Mouse (Mus musculus): ENCODE results near the gene Olfr491. TPM values are rescaled to one million over a fixed set of nuclear protein-coding genes. Genes with fewer than 3 reads are reported as not detected.

The Olfr491 gene
- polyA plus RNA-seq (2016; fragmentation: Nextera tagmentation; extraction: Ambion mirVana), result not detected in 2 replicates

GRCm38 (mm10) chr7:108313151-108313550, at the start of gene Olfr491:
Gene Olfr491 (plus strand): TSS chr7:108313451.
- DNase-seq (ENCODE audit: low spot score), result no peak
- 60% methylated on average over 1 of the region's 1 CpGs for WGBS

DNA sequence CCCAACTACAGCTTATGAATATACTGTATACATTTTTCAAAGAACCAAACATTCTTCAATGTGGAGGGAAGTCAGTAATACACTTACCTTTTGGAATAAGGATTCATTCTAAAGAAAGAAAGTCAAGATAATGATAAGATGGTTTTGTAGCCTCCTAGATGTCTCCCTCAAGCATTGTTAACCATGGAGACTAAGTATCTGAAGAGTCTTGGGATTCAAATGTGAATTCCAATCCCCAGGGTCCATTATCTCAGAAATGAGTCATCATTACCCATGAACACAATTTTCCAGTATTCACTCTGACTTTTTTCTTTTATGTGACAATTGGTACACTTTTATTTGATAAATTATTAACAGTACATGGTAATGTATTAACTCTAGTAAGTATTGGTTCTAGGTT, 24.4 kb upstream of the Olfr491 start, which contains the start of gene Olfr490:
Gene Olfr490 (minus strand): TSS at position 101 of the 400 bp plus-strand sequence.
- no peaks in the 10 kb centered on the region for H3K27me3 ChIP-seq (ENCODE audit: low read depth, poor library complexity, severe bottlenecking)
- no peaks in the 10 kb centered on the region for H3K4me1 ChIP-seq
- H3K9me3 ChIP-seq (replicated peaks), result no peaks in the 10 kb centered on the region
- no peak within 1 kb of the TSS for H3K4me3 ChIP-seq
- no peaks in the 10 kb centered on the region for H3K36me3 ChIP-seq
- no peak for DNase-seq (ENCODE audit: low spot score)
- no peak within 1 kb of the TSS for H3K27ac ChIP-seq (replicated peaks)

More at GRCm38 (mm10) chr7:108313151-108313550, at the start of gene Olfr491:
- no peaks in the 10 kb centered on the region for H3K36me3 ChIP-seq
- H3K4me3 ChIP-seq, result no peak within 1 kb of the TSS
- H3K4me1 ChIP-seq, result no peaks in the 10 kb centered on the region
- no peak within 1 kb of the TSS for H3K27ac ChIP-seq (replicated peaks)
- no peaks in the 10 kb centered on the region for H3K27me3 ChIP-seq (ENCODE audit: low read depth, poor library complexity, severe bottlenecking)
- no peaks in the 10 kb centered on the region for H3K9me3 ChIP-seq (replicated peaks)

DNA sequence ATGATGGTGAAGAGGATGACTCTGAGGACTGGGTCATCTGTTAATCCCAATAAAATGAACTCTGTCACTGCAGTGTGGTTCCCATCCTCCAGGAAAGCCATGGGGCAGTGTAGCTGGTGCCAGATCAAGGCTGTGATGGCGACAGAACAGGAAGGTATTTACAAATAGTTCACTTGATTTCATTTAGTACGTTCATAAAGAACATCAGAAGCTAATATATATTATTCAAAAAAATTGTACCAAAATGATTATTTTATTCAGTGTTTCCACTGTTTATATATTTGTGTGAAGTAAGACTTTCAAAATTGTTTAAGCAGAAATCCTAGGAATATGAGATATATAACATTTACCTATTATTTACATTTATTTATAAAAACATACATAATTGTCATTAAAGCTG, 10.3 kb downstream of the Olfr491 start, which contains the start of gene Olfr492:
Gene Olfr492 (minus strand): TSS at position 101 of the 400 bp plus-strand sequence.
- WGBS, result 81% methylated on average over 2 of the region's 2 CpGs

GRCm38 (mm10) chr7:108346879-108347278, 33.6 kb downstream of the Olfr491 start, which contains the start of gene Olfr493:
Gene Olfr493 (minus strand): TSS chr7:108346979.
- WGBS, result 78% methylated on average over 1 of the region's 1 CpGs
- DNase-seq (ENCODE audit: low spot score), result no peak
- no peaks in the 10 kb centered on the region for H3K36me3 ChIP-seq
- H3K4me1 ChIP-seq, result no peaks in the 10 kb centered on the region
- H3K9me3 ChIP-seq (replicated peaks), result no peaks in the 10 kb centered on the region
- no peak within 1 kb of the TSS for H3K4me3 ChIP-seq
- no peak within 1 kb of the TSS for H3K27ac ChIP-seq (replicated peaks)
- no peaks in the 10 kb centered on the region for H3K27me3 ChIP-seq (ENCODE audit: low read depth, poor library complexity, severe bottlenecking)

More for the DNA sequence above, 10.3 kb downstream of the Olfr491 start, which contains the start of gene Olfr492:
- no peak for DNase-seq (ENCODE audit: low spot score)
- no peaks in the 10 kb centered on the region for H3K27me3 ChIP-seq (ENCODE audit: low read depth, poor library complexity, severe bottlenecking)
- H3K4me3 ChIP-seq, result no peak within 1 kb of the TSS
- H3K9me3 ChIP-seq (replicated peaks), result no peaks in the 10 kb centered on the region
- no peak within 1 kb of the TSS for H3K27ac ChIP-seq (replicated peaks)
- H3K4me1 ChIP-seq, result no peaks in the 10 kb centered on the region
- H3K36me3 ChIP-seq, result no peaks in the 10 kb centered on the region

- no peak for DNase-seq (ENCODE audit: low spot score)
- H3K4me1 ChIP-seq, result no peaks in the 10 kb centered on the region
- H3K4me3 ChIP-seq, result no peak within 1 kb of the TSS
- H3K27me3 ChIP-seq (ENCODE audit: low read depth, poor library complexity, severe bottlenecking), result no peaks in the 10 kb centered on the region
- H3K27ac ChIP-seq (replicated peaks), result no peak within 1 kb of the TSS
- 90% methylated on average over 3 of the region's 3 CpGs for WGBS
- no peaks in the 10 kb centered on the region for H3K9me3 ChIP-seq (replicated peaks)
- H3K36me3 ChIP-seq, result no peaks in the 10 kb centered on the region
These were observed 51.8 kb downstream of the Olfr491 start, which contains the start of gene Olfr494 for GRCm38 (mm10) chr7:108365035-108365434. Gene Olfr494 (plus strand): TSS chr7:108365335.

Other genes with a start within 250 kb of the Olfr491 start
- gene Olfr480, start 246.1 kb upstream of the Olfr491 start, polyA plus RNA-seq (2016; fragmentation: Nextera tagmentation; extraction: Ambion mirVana), result not detected in 2 replicates
- gene Olfr481, start 233.6 kb upstream of the Olfr491 start, polyA plus RNA-seq (2016; fragmentation: Nextera tagmentation; extraction: Ambion mirVana), result not detected in 2 replicates
- gene Olfr482, start 215.9 kb upstream of the Olfr491 start, polyA plus RNA-seq (2016; fragmentation: Nextera tagmentation; extraction: Ambion mirVana), result 0.05 TPM in 1 of 2 replicates, not detected in the other
- gene Olfr483, start 212.6 kb upstream of the Olfr491 start, polyA plus RNA-seq (2016; fragmentation: Nextera tagmentation; extraction: Ambion mirVana), result not detected in 2 replicates
- not detected in 2 replicates for gene Olfr484, start 186.0 kb upstream of the Olfr491 start, polyA plus RNA-seq (2016; fragmentation: Nextera tagmentation; extraction: Ambion mirVana)
- gene Olfr485, start 153.6 kb upstream of the Olfr491 start, polyA plus RNA-seq (2016; fragmentation: Nextera tagmentation; extraction: Ambion mirVana), result not detected in 2 replicates
- gene Olfr486, start 140.7 kb upstream of the Olfr491 start, polyA plus RNA-seq (2016; fragmentation: Nextera tagmentation; extraction: Ambion mirVana), result not detected in 2 replicates
- gene Olfr487, start 98.8 kb upstream of the Olfr491 start, polyA plus RNA-seq (2016; fragmentation: Nextera tagmentation; extraction: Ambion mirVana), result not detected in 2 replicates
- not detected in 2 replicates for gene Olfr488, start 55.1 kb upstream of the Olfr491 start, polyA plus RNA-seq (2016; fragmentation: Nextera tagmentation; extraction: Ambion mirVana)
- gene Olfr490, start 24.5 kb upstream of the Olfr491 start, polyA plus RNA-seq (2016; fragmentation: Nextera tagmentation; extraction: Ambion mirVana), result not detected in 2 replicates
- gene Olfr492, start 10.2 kb downstream of the Olfr491 start, polyA plus RNA-seq (2016; fragmentation: Nextera tagmentation; extraction: Ambion mirVana), result not detected in 2 replicates
- not detected in 2 replicates for gene Olfr493, start 33.5 kb downstream of the Olfr491 start, polyA plus RNA-seq (2016; fragmentation: Nextera tagmentation; extraction: Ambion mirVana)
- gene Olfr494, start 51.9 kb downstream of the Olfr491 start, polyA plus RNA-seq (2016; fragmentation: Nextera tagmentation; extraction: Ambion mirVana), result not detected in 2 replicates
- not detected in 2 replicates for gene Olfr495, start 79.7 kb downstream of the Olfr491 start, polyA plus RNA-seq (2016; fragmentation: Nextera tagmentation; extraction: Ambion mirVana)
- not detected in 2 replicates for gene Olfr497, start 107.0 kb downstream of the Olfr491 start, polyA plus RNA-seq (2016; fragmentation: Nextera tagmentation; extraction: Ambion mirVana)
- not detected in 2 replicates for gene Olfr498, start 151.9 kb downstream of the Olfr491 start, polyA plus RNA-seq (2016; fragmentation: Nextera tagmentation; extraction: Ambion mirVana)
- not detected in 2 replicates for gene Olfr502, start 211.6 kb downstream of the Olfr491 start, polyA plus RNA-seq (2016; fragmentation: Nextera tagmentation; extraction: Ambion mirVana)
- gene Olfr503, start 231.1 kb downstream of the Olfr491 start, polyA plus RNA-seq (2016; fragmentation: Nextera tagmentation; extraction: Ambion mirVana), result not detected in 2 replicates

Data from midbrain, embryonic 10.5 days (tissue).